Mouse (Mus musculus) heart, embryonic 11.5 days (tissue): ENCODE measurements around the gene Rtn4rl2. TPM values are rescaled to one million over a fixed set of nuclear protein-coding genes. Genes with fewer than 3 reads are reported as not detected.
A peak's percentile ranks its signal among the peaks of the same experiment; 100 is the strongest.

Experiments used
- ATAC-seq: fragments of 200-750 bp; cut with Nextera tagmentation; replicated peaks from 2 replicates; pipeline ENCODE4 v1.8.0; 2017; ENCODE audit warnings: moderate library complexity; ENCODE audit not compliant: insufficient number of reproducible peaks, low FRiP score, low TSS enrichment
- H3K27ac ChIP-seq: fragments of 300-500 bp; sonication (generic); 2 replicates; pipeline ENCODE4 v1.5.1; 2014; ENCODE audit warnings: mild to moderate bottlenecking, low read depth, low read length
- H3K27me3 ChIP-seq: fragments of 300-500 bp; sonication (generic); 2 replicates; pipeline ENCODE4 v1.6.1; 2014; ENCODE audit warnings: mild to moderate bottlenecking, low read length, mixed read lengths; ENCODE audit not compliant: control insufficient read depth, insufficient read depth
- H3K36me3 ChIP-seq: fragments of 300-500 bp; sonication (generic); 2 replicates; pipeline ENCODE4 v1.6.1; 2014; ENCODE audit warnings: mild to moderate bottlenecking, low read length, moderate library complexity, mixed read lengths; ENCODE audit not compliant: control insufficient read depth, insufficient read depth
- H3K4me1 ChIP-seq: fragments of 300-500 bp; sonication (generic); 2 replicates; pipeline ENCODE4 v1.6.1; 2014; ENCODE audit warnings: low read length; ENCODE audit not compliant: control insufficient read depth, insufficient read depth
- H3K4me2 ChIP-seq: fragments of 300-500 bp; sonication (generic); 2 replicates; pipeline ENCODE4 v1.6.1; 2014; ENCODE audit warnings: mild to moderate bottlenecking, moderate library complexity
- H3K4me3 ChIP-seq: fragments of 300-500 bp; sonication (generic); 2 replicates; pipeline ENCODE4 v1.5.1; 2014; ENCODE audit warnings: low read depth, low read length
- H3K9ac ChIP-seq: fragments of 300-500 bp; sonication (generic); 2 replicates; pipeline ENCODE4 v1.6.1; 2014; ENCODE audit warnings: mild to moderate bottlenecking, low read depth, low read length, moderate library complexity
- H3K9me3 ChIP-seq: fragments of 300-500 bp; sonication (generic); replicated peaks from 2 replicates; pipeline ENCODE4 v1.6.1; 2016; ENCODE audit warnings: low read length; ENCODE audit not compliant: control insufficient read depth
- WGBS: fragments of 180-500 bp; shearing (Covaris S2); extraction: QIAGEN DNeasy Blood & Tissue Kit; methylation state at CpG from one replicate; pipeline ENCODE4 v1.1.7; 2014; ENCODE audit not compliant: insufficient replicate concordance; 5-methylcytosine and 5-hydroxymethylcytosine counted together
- polyA plus RNA-seq: library from polyadenylated mRNA; unstranded; fragments of >200 nt; fragmentation: Nextera tagmentation; extraction: Ambion mirVana; gene quantifications from 2 replicates; pipeline ENCODE4 v1.2.1, GENCODE M21; 2014

The Rtn4rl2 gene
- polyA plus RNA-seq, 1 experiment from 2014 or later, result 1.1 TPM

DNA sequence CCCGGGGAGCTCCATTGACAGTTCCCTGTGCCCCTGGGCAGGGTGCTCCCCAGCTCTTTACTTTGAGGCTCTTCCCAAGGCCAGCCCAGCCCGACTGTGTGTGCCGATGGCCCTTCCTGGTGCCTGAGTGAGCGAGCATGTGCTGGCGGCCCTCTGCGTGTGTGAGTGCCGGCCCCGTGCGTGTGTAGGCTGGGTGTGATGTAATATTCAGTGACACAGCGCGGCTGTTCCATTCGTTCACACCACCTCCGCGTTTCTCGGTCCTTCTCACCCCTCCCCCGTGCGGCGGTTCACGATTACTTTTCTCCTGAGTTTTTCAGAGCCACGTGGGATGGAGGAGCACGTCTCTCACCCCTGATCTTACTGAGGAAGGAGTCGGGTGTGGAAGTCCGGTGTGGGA lies 3.9 kb downstream of the Rtn4rl2 start:
- Histone ChIP-seq H3K27ac (no peak overlapping the region), H3K4me3 (peak overlapping the region; percentile 20; the same call in 1 of the 2 replicates), H3K36me3 (no peaks in the 10 kb centered on the region), H3K9ac (no peak overlapping the region), H3K4me1 (peaks cover 21% of the 10 kb centered on the region), H3K27me3 (peaks cover 80% of the 10 kb centered on the region), H3K4me2 (peak overlapping the region; percentile 52), H3K9me3 (no peaks in the 10 kb centered on the region)
- 2% methylated on average over 23 of the region's 23 CpGs for WGBS
- ATAC-seq, result no peak

DNA sequence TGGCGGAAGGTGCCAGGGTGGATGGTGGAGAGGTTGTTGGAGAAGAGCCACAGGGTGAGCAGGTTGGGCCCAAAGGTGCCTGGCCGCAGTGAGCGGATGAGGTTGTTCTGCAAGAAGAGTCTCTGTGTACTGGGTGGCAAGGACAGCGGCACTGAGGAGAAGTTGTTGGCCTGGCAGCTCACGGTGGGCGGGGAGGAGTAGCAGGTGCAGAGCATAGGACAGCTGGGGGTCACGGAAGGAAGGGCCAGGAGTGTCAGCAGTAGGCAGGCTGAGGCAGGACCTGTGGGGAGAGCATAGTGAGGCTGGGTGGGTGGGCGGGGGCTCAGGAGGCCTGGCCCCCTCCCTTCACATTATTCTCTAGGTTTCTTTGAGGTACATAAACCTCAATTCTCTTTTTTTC lies 5.9 kb downstream of the Rtn4rl2 start:
- H3K9ac ChIP-seq, result no peak overlapping the region
- no peak overlapping the region for H3K4me3 ChIP-seq
- H3K27ac ChIP-seq, result no peak overlapping the region
- no peak overlapping the region for H3K4me2 ChIP-seq
- 73% methylated on average over 8 of the region's 8 CpGs for WGBS
- H3K36me3 ChIP-seq, result no peaks in the 10 kb centered on the region
- ATAC-seq, result no peak
- peaks cover 11% of the 10 kb centered on the region for H3K4me1 ChIP-seq
- H3K9me3 ChIP-seq, result no peaks in the 10 kb centered on the region
- peaks cover 75% of the 10 kb centered on the region for H3K27me3 ChIP-seq

DNA sequence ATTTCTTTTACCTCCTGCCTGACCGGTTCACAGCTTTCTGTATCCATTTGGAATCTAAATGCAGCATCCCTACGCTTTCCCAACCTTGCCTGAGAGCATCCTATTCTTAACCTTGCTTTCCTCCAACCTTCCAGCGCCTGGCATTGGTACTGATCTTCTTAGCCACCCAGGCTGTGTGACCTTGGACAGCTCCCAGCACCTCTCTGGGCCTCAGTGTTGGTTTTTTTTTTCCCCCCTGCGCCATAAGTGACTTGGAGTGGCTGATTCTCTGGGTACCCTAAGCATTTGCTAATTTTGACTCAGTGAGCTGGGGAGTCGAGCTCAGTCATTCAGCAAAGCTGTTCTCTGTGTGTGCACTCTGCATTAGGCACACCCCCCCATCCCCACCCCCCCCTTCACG lies 10.7 kb downstream of the Rtn4rl2 start:
- H3K27ac ChIP-seq, result no peak overlapping the region
- peaks cover 75% of the 10 kb centered on the region for H3K27me3 ChIP-seq
- no peak overlapping the region for H3K4me3 ChIP-seq
- no peaks in the 10 kb centered on the region for H3K36me3 ChIP-seq
- peaks cover 12% of the 10 kb centered on the region for H3K4me1 ChIP-seq
- H3K4me2 ChIP-seq, result no peak overlapping the region
- no peak for ATAC-seq
- no peaks in the 10 kb centered on the region for H3K9me3 ChIP-seq
- WGBS, result 27% methylated on average over 6 of the region's 6 CpGs
- no peak overlapping the region for H3K9ac ChIP-seq

DNA sequence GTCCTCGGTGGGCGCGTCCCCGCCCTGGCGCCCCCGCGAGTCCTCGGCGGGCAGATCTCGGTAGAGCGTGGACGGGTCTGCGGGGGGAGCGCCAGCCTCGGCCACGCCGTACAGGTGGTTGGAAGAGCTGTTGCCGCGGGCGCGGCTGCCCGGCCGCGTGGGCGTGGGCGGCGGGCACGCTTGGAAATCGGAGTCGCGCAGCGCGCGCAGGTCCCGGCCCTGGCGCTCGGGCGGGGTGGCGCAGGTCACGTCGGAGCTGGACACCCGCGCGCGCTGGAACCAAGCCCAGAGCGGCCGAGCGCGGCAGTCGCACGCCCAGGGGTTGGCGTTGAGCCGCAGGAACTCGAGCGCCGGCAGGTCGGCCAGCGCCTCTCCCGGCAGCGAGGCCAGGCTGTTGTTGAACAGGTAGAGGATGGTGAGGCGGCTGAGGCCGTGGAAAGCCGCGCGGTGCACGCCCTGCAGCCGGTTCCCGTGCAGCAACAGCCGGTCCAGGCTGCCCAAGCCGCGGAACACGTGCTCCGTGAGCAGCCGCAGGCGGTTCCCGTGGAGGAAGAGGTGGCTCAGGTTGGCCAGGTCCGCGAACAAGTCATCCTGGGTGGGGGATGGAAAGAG lies 14.3 kb downstream of the Rtn4rl2 start:
- Histone ChIP-seq H3K4me3 (peak overlapping the region; percentile 50), H3K27me3 (peaks cover 91% of the 10 kb centered on the region), H3K9me3 (no peaks in the 10 kb centered on the region), H3K36me3 (no peaks in the 10 kb centered on the region), H3K27ac (no peak overlapping the region), H3K4me2 (peak overlapping the region; percentile 87), H3K4me1 (peaks cover 12% of the 10 kb centered on the region), H3K9ac (peak overlapping the region; percentile 47; the same call in 1 of the 2 replicates)
- 0 out of 2 replicates have a peak, but pooled peaks have one; percentile 40 for ATAC-seq
- WGBS, result 2% methylated on average over 76 of the region's 78 CpGs

DNA sequence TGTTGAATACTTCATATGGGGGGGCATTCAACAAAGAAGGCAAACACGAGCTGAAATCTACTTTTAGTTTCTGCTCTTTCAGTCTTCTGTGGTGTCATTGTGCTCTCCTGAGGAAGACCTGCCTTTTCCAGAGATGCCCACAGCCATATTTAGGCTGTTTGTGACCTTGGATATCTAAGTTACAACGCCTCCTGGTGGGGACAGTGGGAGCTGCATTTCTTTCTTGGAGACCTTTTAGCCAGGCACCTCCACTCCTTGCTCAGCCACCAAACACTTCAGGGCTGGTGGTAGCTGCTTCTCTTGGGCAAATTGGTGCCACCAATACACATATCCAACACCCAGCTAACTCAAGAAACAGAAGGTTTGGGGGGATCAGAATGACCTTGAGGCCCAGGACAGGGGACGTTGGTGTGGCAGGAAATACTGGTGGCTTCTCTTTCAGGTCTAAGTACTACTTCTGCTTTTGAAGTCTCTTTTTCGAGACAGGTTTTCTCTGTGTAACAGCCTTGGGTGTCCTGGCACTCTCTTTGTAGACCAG lies 15.8 kb downstream of the Rtn4rl2 start:
- no peak overlapping the region for H3K9ac ChIP-seq
- peaks cover 93% of the 10 kb centered on the region for H3K27me3 ChIP-seq
- no peaks in the 10 kb centered on the region for H3K36me3 ChIP-seq
- H3K4me3 ChIP-seq, result no peak overlapping the region
- 59% methylated on average over 4 of the region's 4 CpGs for WGBS
- H3K27ac ChIP-seq, result no peak overlapping the region
- no peaks in the 10 kb centered on the region for H3K9me3 ChIP-seq
- ATAC-seq, result no peak
- H3K4me2 ChIP-seq, result no peak overlapping the region
- H3K4me1 ChIP-seq, result peaks cover 19% of the 10 kb centered on the region

DNA sequence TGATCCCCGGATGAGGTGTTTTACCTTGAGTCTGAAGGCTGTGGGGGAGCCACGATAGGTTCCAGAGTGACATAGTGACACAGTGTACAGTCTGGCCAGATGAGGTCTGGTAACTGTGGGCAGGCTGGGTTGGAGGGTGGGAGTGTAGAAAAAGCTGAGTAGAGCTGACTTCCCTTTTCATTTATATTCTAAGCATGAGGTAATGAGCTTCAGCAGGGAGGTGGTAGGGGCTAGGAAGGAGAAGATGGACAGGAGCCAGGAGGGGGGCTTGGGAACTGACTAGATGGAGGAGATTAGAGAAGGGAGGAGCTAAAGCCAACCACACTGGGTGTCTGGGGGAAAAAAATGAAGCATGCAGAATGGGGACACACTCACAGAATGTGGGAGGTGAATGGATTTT lies 17.5 kb downstream of the Rtn4rl2 start:
- 58% methylated on average over 2 of the region's 2 CpGs for WGBS
- Histone ChIP-seq H3K36me3 (no peaks in the 10 kb centered on the region), H3K4me2 (no peak overlapping the region), H3K9me3 (no peaks in the 10 kb centered on the region), H3K9ac (no peak overlapping the region), H3K4me3 (no peak overlapping the region), H3K27me3 (peaks cover 78% of the 10 kb centered on the region), H3K4me1 (peaks cover 21% of the 10 kb centered on the region), H3K27ac (no peak overlapping the region)
- ATAC-seq, result no peak

DNA sequence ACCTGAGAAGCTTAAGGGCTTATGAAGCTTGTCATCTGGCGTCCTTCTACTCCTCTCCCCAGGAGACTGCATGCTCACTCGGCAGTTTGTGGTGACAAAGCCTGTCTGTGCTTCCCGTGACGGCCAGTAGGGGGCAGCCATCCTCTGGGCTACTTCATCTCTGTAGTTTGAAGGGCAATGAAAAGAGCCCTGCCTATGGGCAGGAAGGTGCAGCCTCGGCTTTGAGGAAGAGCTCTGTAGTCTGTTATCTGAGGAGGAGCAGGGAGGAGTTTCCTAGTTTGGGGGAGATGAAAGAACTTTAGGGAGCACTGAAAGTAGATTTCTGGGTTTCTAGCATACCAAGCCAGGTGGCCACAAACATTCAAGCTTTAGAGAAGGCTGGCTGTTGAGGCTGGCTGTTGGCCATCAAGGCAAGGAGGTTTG lies 18.0 kb downstream of the Rtn4rl2 start:
- Histone ChIP-seq H3K4me2 (no peak overlapping the region), H3K4me3 (no peak overlapping the region), H3K36me3 (no peaks in the 10 kb centered on the region), H3K9ac (no peak overlapping the region), H3K27me3 (peaks cover 74% of the 10 kb centered on the region), H3K9me3 (no peaks in the 10 kb centered on the region), H3K4me1 (peaks cover 21% of the 10 kb centered on the region), H3K27ac (no peak overlapping the region)
- no peak for ATAC-seq
- WGBS, result 4% methylated on average over 5 of the region's 5 CpGs

DNA sequence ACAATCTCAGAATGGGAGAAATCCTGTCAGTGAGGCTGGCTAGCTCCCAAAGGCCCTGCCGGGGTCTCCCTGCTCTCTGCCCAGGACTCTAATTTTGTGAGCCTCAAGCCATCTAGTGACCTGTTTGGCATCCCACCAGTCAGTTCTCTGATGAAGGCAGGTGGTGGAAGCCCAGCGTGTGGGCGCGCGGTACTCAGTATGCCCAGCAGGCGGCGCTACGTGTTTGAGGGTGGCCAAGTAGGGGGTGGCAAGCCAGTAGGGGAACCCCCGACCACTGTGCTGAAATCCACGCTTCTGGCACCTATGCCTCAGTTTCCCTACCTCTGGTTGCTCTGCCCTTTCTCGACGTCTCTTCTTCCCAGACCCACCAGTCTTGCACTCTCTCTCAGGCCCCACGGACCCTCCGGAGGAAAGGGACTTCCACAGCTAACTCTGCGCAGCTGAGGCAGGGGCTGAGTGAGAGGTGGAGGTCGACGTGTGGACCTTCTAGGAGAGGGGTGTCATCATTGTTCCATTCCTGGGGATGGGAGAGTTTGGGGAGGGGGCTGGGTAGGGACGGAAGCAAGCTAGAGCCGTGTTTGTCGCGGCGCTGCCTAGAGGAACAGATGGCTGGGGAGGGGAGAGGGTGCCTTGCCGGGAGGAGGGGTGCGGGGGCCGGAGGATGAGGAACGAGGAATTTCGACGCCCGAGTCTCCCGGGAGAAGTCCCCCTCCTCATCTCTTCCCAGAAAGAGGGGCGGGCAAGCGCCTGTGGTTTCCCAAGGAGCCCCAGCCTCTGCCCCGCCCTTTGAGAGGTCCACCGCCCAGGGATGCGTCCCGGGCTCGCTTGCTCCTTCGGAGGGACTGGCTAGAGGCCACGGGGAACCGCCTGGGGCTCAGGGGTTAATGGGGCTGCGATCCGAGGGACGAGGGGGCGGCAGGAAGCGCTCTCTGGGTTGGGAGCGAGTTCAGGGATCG lies 20.6 kb downstream of the Rtn4rl2 start:
- WGBS, result 2% methylated on average over 45 of the region's 47 CpGs
- peaks cover 3% of the 10 kb centered on the region for H3K36me3 ChIP-seq
- peaks cover 10% of the 10 kb centered on the region for H3K4me1 ChIP-seq
- peak overlapping the region; percentile 38 for H3K4me3 ChIP-seq
- no peaks in the 10 kb centered on the region for H3K9me3 ChIP-seq
- H3K27me3 ChIP-seq, result peaks cover 47% of the 10 kb centered on the region
- no peak overlapping the region for H3K27ac ChIP-seq
- peak overlapping the region; percentile 73 for H3K4me2 ChIP-seq
- H3K9ac ChIP-seq, result peak overlapping the region; percentile 59
- no peak for ATAC-seq
